Mouse (Mus musculus) bone marrow, adult 2 months (tissue): ENCODE results near the gene Srgap3.

ENCODE experiments used
- CTCF ChIP-seq: fragments of 200-500 bp; IDR thresholded peaks from 2 replicates; pipeline ENCODE4 v1.5.1; 2011; ENCODE audit warnings: low read length, control low read depth; ENCODE audit not compliant: control insufficient read depth, insufficient read depth
- POLR2A ChIP-seq: fragments of 200-500 bp; IDR thresholded peaks from 2 replicates; pipeline ENCODE4 v1.6.1; 2011; ENCODE audit warnings: low read depth, mild to moderate bottlenecking, control low read depth, low read length, borderline replicate concordance; ENCODE audit not compliant: control insufficient read depth

- TF ChIP-seq CTCF = no peak
- TF ChIP-seq POLR2A = no peak
Observed at GRCm38 (mm10) chr6:112890331-112890751, 56.7 kb downstream of the Srgap3 start.
